Mouse (Mus musculus) liver, embryonic 14.5 days (tissue): Measurements from ENCODE around the gene Ppp4r4.

Source experiments
- CTCF ChIP-seq: IDR thresholded peaks from 2 replicates; pipeline ENCODE4 v1.5.1; 2016; ENCODE audit warnings: antibody characterized with exemption, low read depth, control low read depth
- EP300 ChIP-seq: IDR thresholded peaks from 2 replicates; pipeline ENCODE4 v1.6.1; 2016; ENCODE audit warnings: antibody characterized with exemption, low read depth

DNA sequence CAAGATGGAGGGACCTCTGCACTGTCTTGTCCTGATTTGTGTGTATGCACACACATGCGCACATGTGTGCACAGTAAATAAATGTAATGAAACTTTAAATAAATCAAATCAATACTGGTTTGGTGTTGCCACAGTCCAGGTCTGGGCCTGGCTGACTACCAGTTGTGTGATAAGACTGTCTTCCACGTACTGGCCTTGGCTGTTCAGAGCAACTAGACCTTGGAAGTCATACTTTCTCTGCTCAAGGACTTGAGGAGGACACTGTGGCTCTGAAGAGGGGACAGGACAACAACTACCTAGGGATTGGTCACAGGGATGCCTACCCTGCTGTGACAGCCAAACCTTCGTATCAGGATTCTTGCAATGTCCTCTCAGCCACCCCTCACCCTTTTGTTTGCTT, 28.8 kb upstream of the Ppp4r4 start:
- TF ChIP-seq EP300 (no peak), CTCF (no peak)
